Mouse (Mus musculus) layer of hippocampus, postnatal 36 days (tissue): ENCODE results near the gene Med7. TPM values are rescaled to one million over a fixed set of nuclear protein-coding genes. Genes with fewer than 3 reads are reported as not detected.

Experiments used
- total RNA-seq, 2 experiments: library from RNA; stranded (reverse); gene quantifications; 2 replicates each; pipeline ENCODE4 v1.2.3; 2021

The Med7 gene
- total RNA-seq, 2 experiments from 2014 or later: 31.4 to 35.3 TPM

Other genes with a start within 250 kb of the Med7 start
- 1 to 10 TPM in 1 of 2 experiments, under 1 TPM in 1; 0.92 to 1.3 TPM for gene Fndc9, start 201.4 kb upstream of the Med7 start, total RNA-seq
- gene Cyfip2, start 124.1 kb upstream of the Med7 start, total RNA-seq: 100 to 1,000 TPM; 491 to 500 TPM
- under 1 TPM; 0.18 to 0.27 TPM for gene Itk, start 47.4 kb upstream of the Med7 start, total RNA-seq
- not detected for gene Fam71b, start 40.4 kb upstream of the Med7 start, total RNA-seq
- gene Havcr2, start 18.0 kb downstream of the Med7 start, total RNA-seq: 1 to 10 TPM; 1.7 to 2.0 TPM
- gene Gm12169, start 87.3 kb downstream of the Med7 start, total RNA-seq: not detected
- gene BC053393, start 134.6 kb downstream of the Med7 start, total RNA-seq: not detected
- not detected for gene Dppa1, start 192.3 kb downstream of the Med7 start, total RNA-seq